Mouse (Mus musculus) testis, adult 2 months (tissue): ENCODE measurements around the gene Jtb.

Experiments
- CTCF ChIP-seq: fragments of 200-500 bp; IDR thresholded peaks from 2 replicates; pipeline ENCODE4 v1.5.1; 2012; ENCODE audit warnings: low read depth, mild to moderate bottlenecking, inconsistent platforms, low read length, moderate library complexity; ENCODE audit not compliant: control insufficient read depth, insufficient read depth, insufficient replicate concordance
- POLR2A ChIP-seq: fragments of 200-500 bp; IDR thresholded peaks from 2 replicates; pipeline ENCODE4 v1.6.1; 2012; ENCODE audit warnings: low read depth, mild to moderate bottlenecking, inconsistent platforms, low read length, moderate library complexity; ENCODE audit not compliant: control insufficient read depth

GRCm38 (mm10) chr3:90245406-90245805 is 14.0 kb downstream of the Jtb start:
- TF ChIP-seq CTCF (no peak), POLR2A (no peak)
